7 mouse cellular contexts compared by ENCODE assay signal in the genomic region with DNA sequence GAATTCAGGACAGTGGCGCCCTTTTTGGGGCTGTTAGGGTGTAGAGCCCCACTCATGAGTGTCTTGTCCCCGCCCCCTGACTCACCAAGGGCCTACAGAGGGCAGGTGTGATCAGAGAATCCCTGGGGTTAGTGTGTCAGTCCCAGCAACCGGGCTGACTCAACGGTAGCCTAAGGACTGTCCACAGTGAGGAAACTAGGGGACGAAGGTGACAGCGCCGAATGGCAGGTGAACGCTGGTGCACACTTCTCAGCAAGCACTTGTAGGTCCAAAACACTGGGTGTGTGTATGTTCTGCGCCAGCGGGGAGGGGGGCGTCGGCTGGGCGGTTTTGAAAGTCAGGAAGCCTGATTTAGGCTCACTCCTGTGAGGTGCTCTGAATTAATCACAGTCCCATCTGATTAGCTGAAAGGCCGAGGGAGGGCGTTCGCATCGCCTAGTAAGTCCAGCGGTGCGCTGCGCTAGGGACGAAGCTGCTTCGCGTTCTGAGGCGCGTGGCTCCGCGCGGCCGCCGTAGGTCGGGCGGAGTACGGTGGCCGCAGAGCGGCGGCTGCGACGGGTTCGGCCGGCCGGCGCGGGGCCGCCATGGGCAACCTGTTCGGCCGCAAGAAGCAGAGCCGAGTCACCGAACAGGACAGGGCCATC. TPM values are rescaled to one million over a fixed set of nuclear protein-coding genes. Genes with fewer than 3 reads are reported as not detected.
DNase-seq lines count a peak whose midpoint lies in the region; ATAC-seq lines count a peak whose summit lies in the region.

Gene Chmp6 (plus strand): TSS at position 151 of the 644 bp plus-strand sequence.

- 0 out of 2 replicates have a peak, but pooled peaks cover 6% of the 10 kb centered on the region for H3K27me3 ChIP-seq in embryonic facial prominence, embryonic 10.5 days (replicated peaks; ENCODE audit: low read depth, poor library complexity, severe bottlenecking)
- H3K27me3 ChIP-seq in limb, embryonic 11.5 days (ENCODE audit: control insufficient read depth, insufficient read depth, low read length) = no peaks in the 10 kb centered on the region
- no peaks in the 10 kb centered on the region for H3K27me3 ChIP-seq in midbrain, embryonic 14.5 days (ENCODE audit: control insufficient read depth, insufficient read depth, low read length)

- peaks cover 52% of the 10 kb centered on the region for H3K4me1 ChIP-seq in embryonic facial prominence, embryonic 10.5 days
- peaks cover 25% of the 10 kb centered on the region for H3K4me1 ChIP-seq in limb, embryonic 11.5 days (ENCODE audit: control insufficient read depth, insufficient read depth, low read length)
- H3K4me1 ChIP-seq in midbrain, embryonic 14.5 days (ENCODE audit: control insufficient read depth, insufficient read depth, low read length) = peaks cover 27% of the 10 kb centered on the region

- peak within 1 kb of the TSS; percentile 91 for H3K4me2 ChIP-seq in limb, embryonic 11.5 days (ENCODE audit: low read depth, severe bottlenecking)
- peak within 1 kb of the TSS; percentile 99 for H3K4me2 ChIP-seq in midbrain, embryonic 14.5 days (ENCODE audit: low read length)

- peak within 1 kb of the TSS; percentile 85 for H3K4me3 ChIP-seq in embryonic facial prominence, embryonic 10.5 days
- H3K4me3 ChIP-seq in limb, embryonic 11.5 days (ENCODE audit: low read depth, low read length) = peak within 1 kb of the TSS; percentile 97
- H3K4me3 ChIP-seq in midbrain, embryonic 14.5 days (replicated peaks; ENCODE audit: low read depth, low read length) = peak within 1 kb of the TSS; percentile 93

- no peaks in the 10 kb centered on the region for H3K9me3 ChIP-seq in embryonic facial prominence, embryonic 10.5 days
- no peaks in the 10 kb centered on the region for H3K9me3 ChIP-seq in limb, embryonic 11.5 days (ENCODE audit: control insufficient read depth, low read length)
- no peaks in the 10 kb centered on the region for H3K9me3 ChIP-seq in midbrain, embryonic 14.5 days (ENCODE audit: control insufficient read depth, low read length)

- H3K36me3 ChIP-seq in embryonic facial prominence, embryonic 10.5 days (replicated peaks) = peaks cover 33% of the 10 kb centered on the region
- peaks cover 9% of the 10 kb centered on the region for H3K36me3 ChIP-seq in limb, embryonic 11.5 days (ENCODE audit: control insufficient read depth, insufficient read depth, low read length)
- H3K36me3 ChIP-seq in midbrain, embryonic 14.5 days (ENCODE audit: control insufficient read depth, insufficient read depth, low read length) = peaks cover 27% of the 10 kb centered on the region

- H3K27ac ChIP-seq in embryonic facial prominence, embryonic 10.5 days (replicated peaks) = peak within 1 kb of the TSS; percentile 97
- H3K27ac ChIP-seq in limb, embryonic 11.5 days (replicated peaks; ENCODE audit: low read depth, low read length) = peak within 1 kb of the TSS; percentile 71
- H3K27ac ChIP-seq in midbrain, embryonic 14.5 days (replicated peaks; ENCODE audit: low read depth, low read length) = peak within 1 kb of the TSS; percentile 78

- peak; percentile 69 for ATAC-seq in granulocyte monocyte progenitor cell, adult 5-6 weeks (replicated peaks; ENCODE audit: poor library complexity, severe bottlenecking)
- peak; percentile 66 for ATAC-seq in limb, embryonic 11.5 days (ENCODE audit: insufficient number of reproducible peaks, low FRiP score, low TSS enrichment, low read depth)
- peak; percentile 68 for ATAC-seq in midbrain, embryonic 14.5 days (ENCODE audit: low FRiP score, low TSS enrichment)

- under 1% methylated on average over 48 of the region's 48 CpGs for WGBS in embryonic facial prominence, embryonic 10.5 days
- WGBS in limb, embryonic 11.5 days = under 1% methylated on average over 48 of the region's 48 CpGs
- 2% methylated on average over 48 of the region's 48 CpGs for WGBS in midbrain, embryonic 14.5 days

- H3K9ac ChIP-seq in limb, embryonic 11.5 days (ENCODE audit: low read length) = peak within 1 kb of the TSS; percentile 95
- peak within 1 kb of the TSS; percentile 91 for H3K9ac ChIP-seq in midbrain, embryonic 14.5 days (replicated peaks; ENCODE audit: low read length)

- peak; percentile 97 for DNase-seq in adrenal gland, postnatal 10 days
- peak; percentile 90 for DNase-seq in embryonic facial prominence, embryonic 10.5 days (ENCODE audit: low spot score)
- DNase-seq in kidney, adult 11 months = peak; percentile 86
- DNase-seq in limb, embryonic 11.5 days (ENCODE audit: low spot score) = peak; percentile 90
- DNase-seq in midbrain, embryonic 14.5 days = peak; percentile 93
- peak; percentile 75 to 92 for DNase-seq in spleen, adult 18-20 months

RNA-seq across cellular contexts. Expression of gene Chmp6, which starts in this region (rescaled TPM):
- 10 to 100 TPM; 34.7 to 40.0 TPM for total RNA-seq in adrenal gland, postnatal 10 days (2021)
- 117 and 120 TPM in 2 replicates for polyA plus RNA-seq in embryonic facial prominence, embryonic 10.5 days (2016; fragmentation: Nextera tagmentation; extraction: Ambion mirVana)
- 15.9 and 18.0 TPM in 2 replicates for total RNA-seq in granulocyte monocyte progenitor cell, adult 5-6 weeks (2014; fragmentation: Nextera tagmentation)
- 60.8 and 73.0 TPM in 2 replicates for total RNA-seq in granulocyte monocyte progenitor cell, adult 5-6 weeks (2017)
- polyA plus RNA-seq in limb, embryonic 11.5 days (2014; fragmentation: Nextera tagmentation; extraction: Ambion mirVana) = 101 and 109 TPM in 2 replicates
- 100 and 104 TPM in 2 replicates for polyA plus RNA-seq in midbrain, embryonic 14.5 days (2014; fragmentation: Nextera tagmentation; extraction: Ambion mirVana)

Comparison
In these comparisons a context has a peak if more than half of its experiments do, and no peak if none do; other contexts are left out.
1. Peak in every context shown above with its lines: DNase-seq, ATAC-seq, H3K4me3 ChIP-seq and H3K27ac ChIP-seq.